Mouse (Mus musculus): ENCODE data around the gene Batf. TPM values are rescaled to one million over a fixed set of nuclear protein-coding genes. Genes with fewer than 3 reads are reported as not detected.

The Batf gene
- polyA plus RNA-seq, 1 experiment from 2014 or later = 2.5 TPM

- H3K4me2 ChIP-seq = no peak overlapping the region
- H3K9me3 ChIP-seq (ENCODE audit: low read depth, low read length) = no peaks in the 10 kb centered on the region
- H3K4me3 ChIP-seq (ENCODE audit: low read depth, low read length) = no peak overlapping the region
- 69% methylated on average over 8 of the region's 8 CpGs for WGBS
- H3K9ac ChIP-seq = no peak overlapping the region
- H3K27me3 ChIP-seq (ENCODE audit: insufficient read depth, low read length) = no peaks in the 10 kb centered on the region
- H3K36me3 ChIP-seq (ENCODE audit: insufficient read depth) = no peaks in the 10 kb centered on the region
- TF ChIP-seq CTCF (IDR thresholded peaks at IDR 0.05; ENCODE audit: low read depth) = no peak
- H3K27ac ChIP-seq (ENCODE audit: low read depth) = no peak overlapping the region
- no peaks in the 10 kb centered on the region for H3K4me1 ChIP-seq (ENCODE audit: insufficient read depth)
- ATAC-seq (ENCODE audit: insufficient read depth) = no peak
- DNase-seq = no peak
Measured at GRCm38 (mm10) chr12:85666112-85666511, 20.4 kb upstream of the Batf start.

GRCm38 (mm10) chr12:85667071-85667470 is 19.4 kb upstream of the Batf start:
- WGBS = 90% methylated on average over 7 of the region's 7 CpGs
- no peak for TF ChIP-seq CTCF (IDR thresholded peaks at IDR 0.05; ENCODE audit: low read depth)
- no peak overlapping the region for H3K4me2 ChIP-seq
- no peaks in the 10 kb centered on the region for H3K27me3 ChIP-seq (ENCODE audit: insufficient read depth, low read length)
- no peak overlapping the region for H3K9ac ChIP-seq
- H3K4me1 ChIP-seq (ENCODE audit: insufficient read depth) = no peaks in the 10 kb centered on the region
- ATAC-seq (ENCODE audit: insufficient read depth) (no peak), DNase-seq (no peak)
- H3K36me3 ChIP-seq (ENCODE audit: insufficient read depth) = no peaks in the 10 kb centered on the region
- no peak overlapping the region for H3K27ac ChIP-seq (ENCODE audit: low read depth)
- no peaks in the 10 kb centered on the region for H3K9me3 ChIP-seq (ENCODE audit: low read depth, low read length)
- H3K4me3 ChIP-seq (ENCODE audit: low read depth, low read length) = no peak overlapping the region

GRCm38 (mm10) chr12:85668696-85669095 is 17.8 kb upstream of the Batf start:
- no peak; the same call in 1 of the 2 replicates for ATAC-seq (ENCODE audit: insufficient read depth)
- DNase-seq = peak; percentile 77
- 34% methylated on average over 3 of the region's 3 CpGs for WGBS
- Histone ChIP-seq H3K4me2 (no peak overlapping the region), H3K36me3 (ENCODE audit: insufficient read depth) (no peaks in the 10 kb centered on the region), H3K27me3 (ENCODE audit: insufficient read depth, low read length) (no peaks in the 10 kb centered on the region), H3K27ac (ENCODE audit: low read depth) (no peak overlapping the region; the same call in 1 of the 2 replicates), H3K9ac (no peak overlapping the region), H3K4me3 (ENCODE audit: low read depth, low read length) (no peak overlapping the region), H3K4me1 (ENCODE audit: insufficient read depth) (no peaks in the 10 kb centered on the region), H3K9me3 (ENCODE audit: low read depth, low read length) (no peaks in the 10 kb centered on the region)
- TF ChIP-seq CTCF (IDR thresholded peaks at IDR 0.05; ENCODE audit: low read depth) = no peak

- H3K27me3 ChIP-seq (ENCODE audit: insufficient read depth, low read length) = no peaks in the 10 kb centered on the region
- ATAC-seq (ENCODE audit: insufficient read depth) (no peak), DNase-seq (no peak)
- WGBS = 64% methylated on average over 3 of the region's 3 CpGs
- H3K4me2 ChIP-seq = no peak overlapping the region
- H3K4me3 ChIP-seq (ENCODE audit: low read depth, low read length) = no peak overlapping the region
- H3K9ac ChIP-seq = no peak overlapping the region
- no peaks in the 10 kb centered on the region for H3K36me3 ChIP-seq (ENCODE audit: insufficient read depth)
- no peaks in the 10 kb centered on the region for H3K9me3 ChIP-seq (ENCODE audit: low read depth, low read length)
- TF ChIP-seq CTCF (IDR thresholded peaks at IDR 0.05; ENCODE audit: low read depth) = 0 out of 2 replicates have a peak, but pooled peaks have one; percentile 9
- no peak overlapping the region for H3K27ac ChIP-seq (ENCODE audit: low read depth)
- H3K4me1 ChIP-seq (ENCODE audit: insufficient read depth) = no peaks in the 10 kb centered on the region
Measured at GRCm38 (mm10) chr12:85670080-85670479, 16.4 kb upstream of the Batf start.

- H3K27me3 ChIP-seq (ENCODE audit: insufficient read depth, low read length) = no peaks in the 10 kb centered on the region
- H3K4me1 ChIP-seq (ENCODE audit: insufficient read depth) = no peaks in the 10 kb centered on the region
- 78% methylated on average over 8 of the region's 8 CpGs for WGBS
- H3K36me3 ChIP-seq (ENCODE audit: insufficient read depth) = no peaks in the 10 kb centered on the region
- no peak for ATAC-seq (ENCODE audit: insufficient read depth)
- peaks cover 5% of the 10 kb centered on the region; the same call in 1 of the 2 replicates for H3K9me3 ChIP-seq (ENCODE audit: low read depth, low read length)
- no peak overlapping the region for H3K9ac ChIP-seq
- no peak for TF ChIP-seq CTCF (IDR thresholded peaks at IDR 0.05; ENCODE audit: low read depth)
- H3K4me2 ChIP-seq = no peak overlapping the region
- H3K27ac ChIP-seq (ENCODE audit: low read depth) = no peak overlapping the region
- no peak for DNase-seq
- H3K4me3 ChIP-seq (ENCODE audit: low read depth, low read length) = no peak overlapping the region
Measured at GRCm38 (mm10) chr12:85673914-85674313, 12.6 kb upstream of the Batf start.

DNA sequence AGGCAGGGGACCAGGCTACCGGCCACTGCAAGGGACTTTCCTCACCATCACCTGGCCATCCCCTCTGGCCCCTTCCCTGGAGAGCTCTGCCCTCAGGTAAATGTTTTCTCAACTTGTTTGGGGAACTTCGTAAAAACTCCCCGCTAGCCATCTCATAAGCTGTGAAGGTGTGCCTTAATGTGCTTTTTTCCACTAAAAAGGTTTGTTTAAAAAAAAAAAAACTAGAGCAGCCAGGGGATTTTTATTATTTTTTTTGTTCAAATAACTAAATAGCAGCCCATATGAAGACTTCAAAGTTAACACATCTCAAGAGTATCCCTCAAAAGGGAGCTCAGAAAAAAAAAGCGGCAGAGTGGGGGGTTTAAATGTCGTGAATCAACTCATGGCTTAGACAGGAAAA is 7.4 kb upstream of the Batf start:
- ATAC-seq (ENCODE audit: insufficient read depth) (no peak), DNase-seq (no peak)
- H3K27me3 ChIP-seq (ENCODE audit: insufficient read depth, low read length) = no peaks in the 10 kb centered on the region
- H3K4me2 ChIP-seq = no peak overlapping the region
- no peak for TF ChIP-seq CTCF (IDR thresholded peaks at IDR 0.05; ENCODE audit: low read depth)
- H3K9ac ChIP-seq = no peak overlapping the region
- no peak overlapping the region for H3K4me3 ChIP-seq (ENCODE audit: low read depth, low read length)
- no peaks in the 10 kb centered on the region for H3K36me3 ChIP-seq (ENCODE audit: insufficient read depth)
- no peaks in the 10 kb centered on the region for H3K4me1 ChIP-seq (ENCODE audit: insufficient read depth)
- H3K9me3 ChIP-seq (ENCODE audit: low read depth, low read length) = peaks cover 5% of the 10 kb centered on the region; the same call in 1 of the 2 replicates
- 73% methylated on average over 5 of the region's 5 CpGs for WGBS
- no peak overlapping the region for H3K27ac ChIP-seq (ENCODE audit: low read depth)

DNA sequence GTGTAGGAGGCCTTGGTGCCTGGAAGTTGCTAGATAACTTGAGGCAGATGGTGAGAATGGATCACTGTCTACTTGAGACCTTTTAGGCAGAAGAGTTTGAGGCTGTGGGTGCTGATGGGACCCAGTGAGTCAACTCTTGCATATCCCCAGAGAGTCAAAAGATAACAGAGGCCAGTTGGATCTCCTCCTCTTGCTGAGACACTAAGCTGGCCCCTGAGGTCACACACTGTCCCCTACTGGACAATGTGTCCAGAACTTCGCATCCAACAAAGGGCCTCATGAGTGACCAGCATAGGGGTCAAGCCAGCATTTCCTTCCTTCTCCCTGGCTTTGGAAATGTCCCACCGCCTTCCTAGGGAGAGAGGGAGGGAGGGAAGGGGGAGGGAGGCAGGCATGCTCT is 6.7 kb upstream of the Batf start:
- DNase-seq = no peak
- H3K27me3 ChIP-seq (ENCODE audit: insufficient read depth, low read length) = no peaks in the 10 kb centered on the region
- WGBS = 44% methylated on average over 2 of the region's 2 CpGs
- H3K36me3 ChIP-seq (ENCODE audit: insufficient read depth) = no peaks in the 10 kb centered on the region
- no peak overlapping the region for H3K4me2 ChIP-seq
- no peak overlapping the region for H3K27ac ChIP-seq (ENCODE audit: low read depth)
- H3K4me3 ChIP-seq (ENCODE audit: low read depth, low read length) = no peak overlapping the region
- TF ChIP-seq CTCF (IDR thresholded peaks at IDR 0.05; ENCODE audit: low read depth) = no peak
- ATAC-seq (ENCODE audit: insufficient read depth) = no peak
- H3K9ac ChIP-seq = no peak overlapping the region
- H3K9me3 ChIP-seq (ENCODE audit: low read depth, low read length) = peaks cover 5% of the 10 kb centered on the region; the same call in 1 of the 2 replicates
- no peaks in the 10 kb centered on the region for H3K4me1 ChIP-seq (ENCODE audit: insufficient read depth)

GRCm38 (mm10) chr12:85682328-85682727 is 4.1 kb upstream of the Batf start:
- Histone ChIP-seq H3K9me3 (ENCODE audit: low read depth, low read length) (peaks cover 5% of the 10 kb centered on the region; the same call in 1 of the 2 replicates), H3K4me2 (no peak overlapping the region), H3K36me3 (ENCODE audit: insufficient read depth) (no peaks in the 10 kb centered on the region), H3K4me1 (ENCODE audit: insufficient read depth) (no peaks in the 10 kb centered on the region), H3K9ac (no peak overlapping the region), H3K27ac (ENCODE audit: low read depth) (no peak overlapping the region), H3K4me3 (ENCODE audit: low read depth, low read length) (no peak overlapping the region), H3K27me3 (ENCODE audit: insufficient read depth, low read length) (no peaks in the 10 kb centered on the region)
- DNase-seq (no peak), ATAC-seq (ENCODE audit: insufficient read depth) (no peak)
- WGBS = 44% methylated on average over 2 of the region's 2 CpGs
- peak; percentile 40 for TF ChIP-seq CTCF (IDR thresholded peaks at IDR 0.05; ENCODE audit: low read depth)

All from lung, embryonic 14.5 days (tissue).